Mouse (Mus musculus) heart, embryonic 13.5 days (tissue): ENCODE data around the gene Samd4. TPM values are rescaled to one million over a fixed set of nuclear protein-coding genes. Genes with fewer than 3 reads are reported as not detected.

Experiments used
- ATAC-seq: fragments of 200-750 bp; cut with Nextera tagmentation; 2 replicates; pipeline ENCODE4 v1.8.0; 2017; ENCODE audit warnings: moderate TSS enrichment; ENCODE audit not compliant: insufficient number of reproducible peaks, low FRiP score, low TSS enrichment; ENCODE audit errors: extremely low read depth
- H3K27ac ChIP-seq: fragments of 300-500 bp; sonication (generic); replicated peaks from 2 replicates; pipeline ENCODE4 v1.5.1; 2015; ENCODE audit warnings: moderate library complexity, mild to moderate bottlenecking, inconsistent platforms
- H3K27me3 ChIP-seq: fragments of 300-500 bp; sonication (generic); replicated peaks from 2 replicates; pipeline ENCODE4 v1.6.1; 2015; ENCODE audit warnings: mild to moderate bottlenecking, inconsistent platforms
- H3K36me3 ChIP-seq: fragments of 300-500 bp; sonication (generic); 2 replicates; pipeline ENCODE4 v1.6.1; 2015; ENCODE audit warnings: mild to moderate bottlenecking, inconsistent platforms
- H3K4me1 ChIP-seq: fragments of 300-500 bp; sonication (generic); 2 replicates; pipeline ENCODE4 v1.6.1; 2015; ENCODE audit warnings: inconsistent platforms
- H3K4me2 ChIP-seq: fragments of 300-500 bp; sonication (generic); 2 replicates; pipeline ENCODE4 v1.6.1; 2015; ENCODE audit warnings: inconsistent platforms, mild to moderate bottlenecking, moderate library complexity
- H3K4me3 ChIP-seq: fragments of 300-500 bp; sonication (generic); 2 replicates; pipeline ENCODE4 v1.5.1; 2015; ENCODE audit warnings: moderate library complexity, mild to moderate bottlenecking, inconsistent platforms
- H3K9ac ChIP-seq: fragments of 300-500 bp; sonication (generic); 2 replicates; pipeline ENCODE4 v1.6.1; 2015; ENCODE audit warnings: inconsistent platforms, mild to moderate bottlenecking, moderate library complexity
- H3K9me3 ChIP-seq: fragments of 300-500 bp; sonication (generic); 2 replicates; pipeline ENCODE4 v1.6.1; 2016; ENCODE audit warnings: inconsistent platforms
- WGBS: fragments of 180-500 bp; shearing (Covaris S2); methylation state at CpG from one replicate; pipeline ENCODE4 v1.1.7; 2015; ENCODE audit warnings: mixed read lengths; 5-methylcytosine and 5-hydroxymethylcytosine counted together
- polyA plus RNA-seq: library from polyadenylated mRNA; unstranded; fragments of >200 nt; fragmentation: Nextera tagmentation; extraction: Ambion mirVana; gene quantifications from 2 replicates; pipeline ENCODE4 v1.2.1, GENCODE M21; 2015

Samd4 gene
- polyA plus RNA-seq, 1 experiment from 2014 or later = 13.4 TPM

GRCm38 (mm10) chr14:46975969-46976368 is 93.3 kb downstream of the Samd4 start:
- Histone ChIP-seq H3K9ac (no peak overlapping the region), H3K4me1 (peaks cover 73% of the 10 kb centered on the region), H3K4me3 (no peak overlapping the region), H3K9me3 (no peaks in the 10 kb centered on the region), H3K36me3 (0 out of 2 replicates have a peak, but pooled peaks cover 3% of the 10 kb centered on the region), H3K4me2 (no peak overlapping the region), H3K27ac (no peak overlapping the region), H3K27me3 (no peaks in the 10 kb centered on the region)
- 61% methylated on average over 4 of the region's 4 CpGs for WGBS
- no peak for ATAC-seq

- peak overlapping the region; percentile 12; the same call in 1 of the 2 replicates for H3K4me2 ChIP-seq
- H3K4me3 ChIP-seq = no peak overlapping the region
- H3K9ac ChIP-seq = no peak overlapping the region
- H3K27me3 ChIP-seq = no peaks in the 10 kb centered on the region
- 43% methylated on average over 11 of the region's 11 CpGs for WGBS
- H3K9me3 ChIP-seq = no peaks in the 10 kb centered on the region
- H3K36me3 ChIP-seq = 0 out of 2 replicates have a peak, but pooled peaks cover 3% of the 10 kb centered on the region
- peak overlapping the region; percentile 60 for H3K27ac ChIP-seq
- peaks cover 80% of the 10 kb centered on the region for H3K4me1 ChIP-seq
- no peak for ATAC-seq
These were observed 94.1 kb downstream of the Samd4 start for GRCm38 (mm10) chr14:46976712-46977111.

- peaks cover 86% of the 10 kb centered on the region for H3K4me1 ChIP-seq
- peak overlapping the region; percentile 26 for H3K4me2 ChIP-seq
- H3K27me3 ChIP-seq = no peaks in the 10 kb centered on the region
- no peak overlapping the region for H3K9ac ChIP-seq
- 0 out of 2 replicates have a peak, but pooled peaks have one; percentile 6 for ATAC-seq
- no peak overlapping the region for H3K4me3 ChIP-seq
- no peaks in the 10 kb centered on the region for H3K36me3 ChIP-seq
- H3K9me3 ChIP-seq = no peaks in the 10 kb centered on the region
- WGBS = 36% methylated on average over 10 of the region's 10 CpGs
- peak overlapping the region; percentile 60 for H3K27ac ChIP-seq
These were observed 95.0 kb downstream of the Samd4 start for GRCm38 (mm10) chr14:46977660-46978059.

GRCm38 (mm10) chr14:46979172-46979571 is 96.5 kb downstream of the Samd4 start:
- H3K27ac ChIP-seq = no peak overlapping the region
- 82% methylated on average over 5 of the region's 5 CpGs for WGBS
- no peaks in the 10 kb centered on the region for H3K9me3 ChIP-seq
- peaks cover 87% of the 10 kb centered on the region for H3K4me1 ChIP-seq
- no peaks in the 10 kb centered on the region for H3K27me3 ChIP-seq
- no peak overlapping the region for H3K4me2 ChIP-seq
- H3K36me3 ChIP-seq = no peaks in the 10 kb centered on the region
- H3K9ac ChIP-seq = no peak overlapping the region
- ATAC-seq = no peak
- H3K4me3 ChIP-seq = no peak overlapping the region

- no peak overlapping the region for H3K4me3 ChIP-seq
- no peaks in the 10 kb centered on the region for H3K9me3 ChIP-seq
- H3K27ac ChIP-seq = no peak overlapping the region; the same call in 1 of the 2 replicates
- WGBS = 45% methylated on average over 17 of the region's 17 CpGs
- no peaks in the 10 kb centered on the region for H3K27me3 ChIP-seq
- H3K9ac ChIP-seq = peak overlapping the region; percentile 3; the same call in 1 of the 2 replicates
- ATAC-seq = no peak
- no peak overlapping the region for H3K4me2 ChIP-seq
- H3K4me1 ChIP-seq = peaks cover 86% of the 10 kb centered on the region
- no peaks in the 10 kb centered on the region for H3K36me3 ChIP-seq
These were observed 98.2 kb downstream of the Samd4 start for GRCm38 (mm10) chr14:46980736-46981438.

GRCm38 (mm10) chr14:46982106-46982505 is 99.5 kb downstream of the Samd4 start:
- 72% methylated on average over 6 of the region's 6 CpGs for WGBS
- Histone ChIP-seq H3K4me2 (no peak overlapping the region), H3K4me3 (no peak overlapping the region), H3K36me3 (no peaks in the 10 kb centered on the region), H3K27ac (no peak overlapping the region), H3K9me3 (no peaks in the 10 kb centered on the region), H3K27me3 (no peaks in the 10 kb centered on the region), H3K9ac (no peak overlapping the region), H3K4me1 (peaks cover 74% of the 10 kb centered on the region)
- no peak for ATAC-seq

- Histone ChIP-seq H3K4me1 (peaks cover 60% of the 10 kb centered on the region), H3K36me3 (no peaks in the 10 kb centered on the region), H3K9ac (0 out of 2 replicates have a peak overlapping the region, but pooled peaks have one; percentile 11), H3K4me2 (no peak overlapping the region), H3K27ac (peak overlapping the region; percentile 64), H3K27me3 (no peaks in the 10 kb centered on the region), H3K4me3 (no peak overlapping the region), H3K9me3 (no peaks in the 10 kb centered on the region)
- whole genome bisulfite sequencing = 58% methylated on average over 8 of the region's 8 CpGs
- ATAC-seq = no peak
These were observed 102.0 kb downstream of the Samd4 start for GRCm38 (mm10) chr14:46984542-46985125.

GRCm38 (mm10) chr14:46989694-46990093 is 107.0 kb downstream of the Samd4 start:
- Histone ChIP-seq H3K27me3 (no peaks in the 10 kb centered on the region), H3K36me3 (no peaks in the 10 kb centered on the region), H3K4me1 (peaks cover 49% of the 10 kb centered on the region), H3K4me2 (no peak overlapping the region), H3K4me3 (no peak overlapping the region), H3K9me3 (no peaks in the 10 kb centered on the region), H3K9ac (no peak overlapping the region), H3K27ac (peak overlapping the region; percentile 67)
- 33% methylated on average over 4 of the region's 4 CpGs for WGBS
- ATAC-seq = no peak

- Histone ChIP-seq H3K9ac (no peak overlapping the region), H3K4me2 (no peak overlapping the region), H3K27ac (no peak overlapping the region), H3K27me3 (no peaks in the 10 kb centered on the region), H3K4me3 (no peak overlapping the region), H3K36me3 (no peaks in the 10 kb centered on the region), H3K4me1 (peaks cover 41% of the 10 kb centered on the region), H3K9me3 (no peaks in the 10 kb centered on the region)
- no peak for ATAC-seq
- 74% methylated on average over 3 of the region's 3 CpGs for WGBS
These were observed 107.8 kb downstream of the Samd4 start for GRCm38 (mm10) chr14:46990450-46990849.

- H3K4me2 ChIP-seq = no peak overlapping the region
- ATAC-seq = no peak
- WGBS = 77% methylated on average over 7 of the region's 7 CpGs
- no peaks in the 10 kb centered on the region for H3K27me3 ChIP-seq
- H3K4me3 ChIP-seq = no peak overlapping the region
- H3K9me3 ChIP-seq = no peaks in the 10 kb centered on the region
- H3K4me1 ChIP-seq = peaks cover 48% of the 10 kb centered on the region
- no peak overlapping the region for H3K27ac ChIP-seq
- H3K36me3 ChIP-seq = no peaks in the 10 kb centered on the region
- H3K9ac ChIP-seq = no peak overlapping the region
These were observed 112.0 kb downstream of the Samd4 start for GRCm38 (mm10) chr14:46994704-46995103.

GRCm38 (mm10) chr14:46999321-47000025 is 116.8 kb downstream of the Samd4 start:
- H3K9ac ChIP-seq = no peak overlapping the region
- no peak for ATAC-seq
- no peaks in the 10 kb centered on the region for H3K9me3 ChIP-seq
- no peak overlapping the region for H3K4me3 ChIP-seq
- WGBS = 52% methylated on average over 9 of the region's 9 CpGs
- no peak overlapping the region; the same call in 1 of the 2 replicates for H3K4me2 ChIP-seq
- H3K4me1 ChIP-seq = peaks cover 60% of the 10 kb centered on the region
- H3K36me3 ChIP-seq = no peaks in the 10 kb centered on the region
- no peaks in the 10 kb centered on the region for H3K27me3 ChIP-seq
- H3K27ac ChIP-seq = 0 out of 2 replicates have a peak overlapping the region, but pooled peaks have one; percentile 15
